Mouse (Mus musculus): ENCODE data around the gene Ccl5. TPM values are rescaled to one million over a fixed set of nuclear protein-coding genes. Genes with fewer than 3 reads are reported as not detected.

The Ccl5 gene
- not detected in 2 replicates for polyA plus RNA-seq (2012; rRNA removed)

GRCm38 (mm10) chr11:83530360-83530759, at the start of gene Ccl5:
Gene Ccl5, minus strand, starts transcription at chr11:83530518.

GRCm38 (mm10) chr11:83578186-83578760, 48.0 kb upstream of the Ccl5 start, which contains the start of gene Ccl9:
Gene Ccl9, minus strand, starts transcription at chr11:83578636.

DNA sequence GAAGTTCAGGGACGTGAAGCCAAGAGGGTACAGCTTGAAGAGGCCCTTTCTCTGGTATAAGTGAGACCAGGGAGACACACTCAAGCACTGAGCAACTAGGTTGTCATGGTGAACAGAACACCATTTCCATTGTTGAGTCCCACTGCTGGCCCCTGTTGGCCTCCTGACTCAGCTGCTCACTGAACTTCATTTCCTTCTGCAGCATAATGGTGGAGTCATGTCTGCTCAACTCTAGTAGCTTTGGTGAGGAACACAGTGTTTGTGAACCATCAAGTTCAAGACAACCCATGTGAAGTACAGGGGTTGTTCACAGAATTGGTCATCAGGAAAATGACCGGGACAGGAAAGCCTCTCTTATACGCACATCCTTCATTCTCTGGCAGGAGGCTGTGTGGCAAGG, 8.2 kb downstream of the Ccl5 start, which contains the start of gene Heatr9:
Heatr9 (minus strand) TSS at position 101 of the 400 bp plus-strand sequence.

Other genes starting within 250 kb of the Ccl5 start
- gene Slfn14, start 243.8 kb downstream of the Ccl5 start, polyA plus RNA-seq (2012; rRNA removed), result 0.47 and 0.87 TPM in 2 replicates
- 67.5 and 90.3 TPM in 2 replicates for gene Ap2b1, start 231.5 kb downstream of the Ccl5 start, polyA plus RNA-seq (2012; rRNA removed)
- 9.6 and 10.0 TPM in 2 replicates for gene Pex12, start 227.9 kb downstream of the Ccl5 start, polyA plus RNA-seq (2012; rRNA removed)
- gene Rasl10b, start 121.4 kb downstream of the Ccl5 start, polyA plus RNA-seq (2012; rRNA removed), result 13.3 TPM in 2 replicates
- 0.02 and 0.12 TPM in 2 replicates for gene Gas2l2, start 101.1 kb downstream of the Ccl5 start, polyA plus RNA-seq (2012; rRNA removed)
- gene 1700020L24Rik, start 92.8 kb downstream of the Ccl5 start, polyA plus RNA-seq (2012; rRNA removed), result 0.48 and 0.51 TPM in 2 replicates
- gene Mmp28, start 67.4 kb downstream of the Ccl5 start, polyA plus RNA-seq (2012; rRNA removed), result 3.6 and 4.1 TPM in 2 replicates
- 163 and 320 TPM in 2 replicates for gene Taf15, start 57.4 kb downstream of the Ccl5 start, polyA plus RNA-seq (2012; rRNA removed)
- not detected in 2 replicates for gene Heatr9, start 8.3 kb downstream of the Ccl5 start, polyA plus RNA-seq (2012; rRNA removed)
- gene Ccl9, start 48.1 kb upstream of the Ccl5 start, polyA plus RNA-seq (2012; rRNA removed), result 1.2 and 1.3 TPM in 2 replicates
- gene Ccl6, start 62.6 kb upstream of the Ccl5 start, polyA plus RNA-seq (2012; rRNA removed), result 0.65 and 1.3 TPM in 2 replicates
- gene Rpl9-ps1, start 115.1 kb upstream of the Ccl5 start, polyA plus RNA-seq (2012; rRNA removed), result not detected in 2 replicates
- 0.85 and 0.98 TPM in 2 replicates for gene Ccl3, start 118.8 kb upstream of the Ccl5 start, polyA plus RNA-seq (2012; rRNA removed)
- gene Ccl4, start 132.1 kb upstream of the Ccl5 start, polyA plus RNA-seq (2012; rRNA removed), result 0.13 and 0.21 TPM in 2 replicates
- 0.34 and 0.48 TPM in 2 replicates for gene Wfdc17, start 173.5 kb upstream of the Ccl5 start, polyA plus RNA-seq (2012; rRNA removed)
- not detected in 2 replicates for gene Wfdc18, start 178.5 kb upstream of the Ccl5 start, polyA plus RNA-seq (2012; rRNA removed)
- 0.20 and 0.46 TPM in 2 replicates for gene Wfdc21, start 216.4 kb upstream of the Ccl5 start, polyA plus RNA-seq (2012; rRNA removed)
- 24.1 and 25.3 TPM in 2 replicates for gene Heatr6, start 223.2 kb upstream of the Ccl5 start, polyA plus RNA-seq (2012; rRNA removed)